Mouse (Mus musculus) liver, embryonic 14.5 days (tissue): ENCODE results near the gene Tcea3.

Source experiments
- CTCF ChIP-seq: IDR thresholded peaks from 2 replicates; pipeline ENCODE4 v1.5.1; 2016; ENCODE audit warnings: antibody characterized with exemption, low read depth, control low read depth
- EP300 ChIP-seq: IDR thresholded peaks from 2 replicates; pipeline ENCODE4 v1.6.1; 2016; ENCODE audit warnings: antibody characterized with exemption, low read depth

- no peak for TF ChIP-seq CTCF
- TF ChIP-seq EP300: no peak
These were observed 2.3 kb downstream of the Tcea3 start for GRCm38 (mm10) chr4:136249780-136250179.
